In the genomic region with DNA sequence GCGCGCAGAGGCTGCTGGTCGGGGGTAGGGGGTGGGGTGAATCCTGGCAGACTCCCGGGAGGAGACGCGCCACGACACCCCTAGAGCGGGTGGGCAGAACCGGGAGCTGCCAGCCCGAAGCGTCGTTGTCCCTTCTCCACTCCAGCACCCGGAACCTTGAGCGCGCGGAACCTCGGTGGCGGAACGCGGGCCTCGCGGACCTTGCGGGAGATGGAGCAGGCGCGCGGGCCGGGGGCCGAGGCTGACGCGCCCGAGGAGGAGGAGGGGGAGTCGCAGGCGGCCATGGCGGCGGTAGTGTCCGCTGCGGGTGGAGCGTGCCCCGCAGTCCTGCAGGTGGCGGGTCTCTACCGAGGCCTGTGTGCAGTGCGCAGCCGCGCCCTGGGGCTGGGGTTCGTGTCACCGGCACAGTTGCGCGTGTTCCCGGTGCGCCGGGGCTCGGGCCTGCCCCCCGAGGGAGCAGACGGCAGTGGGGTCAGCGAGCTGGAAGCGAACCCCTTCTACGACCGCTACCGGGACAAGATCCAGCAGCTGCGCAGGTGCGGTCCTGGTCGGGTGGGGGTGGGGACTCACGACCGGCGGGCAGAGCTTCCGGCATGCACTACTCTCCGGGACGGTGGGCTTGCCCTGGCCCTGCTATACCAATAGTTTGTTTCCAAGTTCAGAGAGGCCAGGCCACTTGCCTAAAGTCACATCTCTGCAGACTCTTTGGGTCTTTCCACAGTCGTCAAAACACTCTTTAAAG, we compare ENCODE assay signal across 8 mouse cellular contexts. TPM values are rescaled to one million over a fixed set of nuclear protein-coding genes. Genes with fewer than 3 reads are reported as not detected.
DNase-seq lines count a peak whose midpoint lies in the region; ATAC-seq and TF ChIP-seq lines count a peak whose summit lies in the region.

A gene (plus strand): TSS at position 44 of the 742 bp plus-strand sequence.

- no peaks in the 10 kb centered on the region for H3K9me3 ChIP-seq in heart, embryonic 11.5 days (replicated peaks; ENCODE audit: control insufficient read depth, low read length)
- H3K9me3 ChIP-seq in kidney, embryonic 16.5 days (ENCODE audit: low read length), result no peaks in the 10 kb centered on the region

- H3K9ac ChIP-seq in heart, embryonic 11.5 days (ENCODE audit: low read depth, low read length), result peak within 1 kb of the TSS; percentile 87
- H3K9ac ChIP-seq in kidney, embryonic 16.5 days (replicated peaks; ENCODE audit: low read length), result peak within 1 kb of the TSS; percentile 86
- peak within 1 kb of the TSS; percentile 93 for H3K9ac ChIP-seq in liver, adult 2 months (ENCODE audit: low read depth, low read length)

- WGBS in heart, embryonic 11.5 days (ENCODE audit: insufficient replicate concordance), result under 1% methylated on average over 69 of the region's 69 CpGs
- WGBS in kidney, embryonic 16.5 days, result under 1% methylated on average over 51 of the region's 69 CpGs
- under 1% methylated on average over 69 of the region's 69 CpGs for WGBS in liver, adult 2 months

- no peaks in the 10 kb centered on the region for H3K79me2 ChIP-seq in liver, adult 2 months (ENCODE audit: control insufficient read depth, insufficient read depth, low read length)
- H3K79me2 ChIP-seq in myocyte (ENCODE audit: control insufficient read depth, insufficient read depth), result no peaks in the 10 kb centered on the region

- peak; percentile 59 for ATAC-seq in erythroblast, adult 5-6 weeks (replicated peaks; ENCODE audit: low FRiP score, poor library complexity, severe bottlenecking)
- peak; percentile 80 for ATAC-seq in heart, embryonic 11.5 days (replicated peaks; ENCODE audit: insufficient number of reproducible peaks, low FRiP score, low TSS enrichment)
- ATAC-seq in kidney, embryonic 16.5 days (ENCODE audit: low FRiP score, low TSS enrichment), result peak; percentile 87

- peak within 1 kb of the TSS; percentile 79 for H3ac ChIP-seq in myocyte (ENCODE audit: control insufficient read depth, insufficient read length)

- peak within 1 kb of the TSS; percentile 64 for H3K27ac ChIP-seq in heart, embryonic 11.5 days (ENCODE audit: low read depth, low read length)
- H3K27ac ChIP-seq in kidney, embryonic 16.5 days (ENCODE audit: low read length), result peak within 1 kb of the TSS; percentile 67; the same call in 1 of the 2 replicates
- peak within 1 kb of the TSS; percentile 45 for H3K27ac ChIP-seq in liver, adult 2 months (replicated peaks; ENCODE audit: insufficient read depth, low read depth, low read length)

- peak; percentile 12; the same call in 1 of the 2 replicates for TF ChIP-seq CTCF in brain, embryonic 14.5 days (IDR thresholded peaks at IDR 0.05; ENCODE audit: borderline replicate concordance, extremely low read depth, insufficient read depth, insufficient read length)
- TF ChIP-seq CTCF in liver, adult 2 months (IDR thresholded peaks at IDR 0.05; ENCODE audit: low read depth, low read length), result 0 out of 2 replicates have a peak, but pooled peaks have one; percentile 4

- H3K27me3 ChIP-seq in heart, embryonic 11.5 days (ENCODE audit: control insufficient read depth, insufficient read depth, low read length), result no peaks in the 10 kb centered on the region
- no peaks in the 10 kb centered on the region for H3K27me3 ChIP-seq in kidney, embryonic 16.5 days (ENCODE audit: insufficient read depth, low read length)
- no peaks in the 10 kb centered on the region for H3K27me3 ChIP-seq in liver, adult 2 months (ENCODE audit: control insufficient read depth, insufficient read depth, low read length)
- H3K27me3 ChIP-seq in myocyte (ENCODE audit: control insufficient read depth, insufficient read depth, insufficient read length), result no peaks in the 10 kb centered on the region

- DNase-seq in CD4-positive helper T cell, adult 2 months (ENCODE audit: low read depth, low spot score), result peak; percentile 78
- DNase-seq in brain, embryonic 14.5 days (ENCODE audit: low read depth), result peak; percentile 87
- peak; percentile 32 for DNase-seq in liver, adult 2 months (ENCODE audit: extremely low read depth, low read depth, low spot score)
- DNase-seq in spleen, postnatal 4 days (ENCODE audit: low spot score in 2 of 2), result peak; percentile 63 to 90

- peak within 1 kb of the TSS; percentile 81 for H3K4me3 ChIP-seq in heart, embryonic 11.5 days (ENCODE audit: low read depth, low read length)
- H3K4me3 ChIP-seq in kidney, embryonic 16.5 days (ENCODE audit: low read length), result peak within 1 kb of the TSS; percentile 78
- H3K4me3 ChIP-seq in liver, adult 2 months (ENCODE audit: insufficient read depth, low read depth, low read length), result peak within 1 kb of the TSS; percentile 87
- H3K4me3 ChIP-seq in myocyte, result peak within 1 kb of the TSS; percentile 43

- peaks cover 10% of the 10 kb centered on the region for H3K36me3 ChIP-seq in heart, embryonic 11.5 days (ENCODE audit: control insufficient read depth, insufficient read depth, low read length)
- H3K36me3 ChIP-seq in kidney, embryonic 16.5 days (ENCODE audit: insufficient read depth, low read length), result peaks cover 13% of the 10 kb centered on the region; the same call in 1 of the 2 replicates
- peaks cover 13% of the 10 kb centered on the region for H3K36me3 ChIP-seq in liver, adult 2 months (ENCODE audit: control insufficient read depth, insufficient read depth, low read length)
- peaks cover 12% of the 10 kb centered on the region for H3K36me3 ChIP-seq in myocyte (ENCODE audit: control insufficient read depth, insufficient read depth)

- peak within 1 kb of the TSS; percentile 89 for H3K4me2 ChIP-seq in heart, embryonic 11.5 days
- peak within 1 kb of the TSS; percentile 52 for H3K4me2 ChIP-seq in kidney, embryonic 16.5 days (replicated peaks; ENCODE audit: low read depth, low read length)
- peak within 1 kb of the TSS; percentile 90 for H3K4me2 ChIP-seq in myocyte (ENCODE audit: low read depth)

- peak; percentile 76 for TF ChIP-seq POLR2A in brain, embryonic 14.5 days (IDR thresholded peaks at IDR 0.05; ENCODE audit: borderline replicate concordance, extremely low read depth, insufficient read depth, insufficient read length, poor library complexity, severe bottlenecking)
- TF ChIP-seq POLR2A in liver, adult 2 months (IDR thresholded peaks at IDR 0.05; ENCODE audit: extremely low read depth, insufficient read depth, low read length), result peak; percentile 44; the same call in 1 of the 2 replicates
- peak; percentile 87 for TF ChIP-seq POLR2A in myocyte (IDR thresholded peaks at IDR 0.05; ENCODE audit: insufficient read length, low read depth)

- peaks cover 12% of the 10 kb centered on the region for H3K4me1 ChIP-seq in heart, embryonic 11.5 days (ENCODE audit: control insufficient read depth, insufficient read depth, low read length)
- H3K4me1 ChIP-seq in kidney, embryonic 16.5 days (ENCODE audit: insufficient read depth, low read length), result peaks cover 10% of the 10 kb centered on the region
- H3K4me1 ChIP-seq in liver, adult 2 months (ENCODE audit: control insufficient read depth, insufficient read depth, low read length), result peaks cover 11% of the 10 kb centered on the region

TF ChIP-seq in myocyte, 11 proteins besides CTCF, POLR2A, EP300 and RAD21:
- TF ChIP-seq USF1 (IDR thresholded peaks at IDR 0.05; ENCODE audit: low read depth) (no peak), MYOG (IDR thresholded peaks at IDR 0.05; ENCODE audit: control insufficient read depth in 1 of 3, insufficient read depth in 1 of 3, insufficient read length in 2 of 3, low read depth in 2 of 3) (peak in 1 of 3 experiments; percentile 50), MYOD1 (IDR thresholded peaks at IDR 0.05; ENCODE audit: control insufficient read depth in 1 of 3, insufficient read length in 2 of 3, low read depth in 2 of 3) (peak in 2 of 3 experiments; percentile 2 to 43), CEBPB (IDR thresholded peaks at IDR 0.05; ENCODE audit: insufficient read depth, poor library complexity, severe bottlenecking) (no peak), E2F4 (IDR thresholded peaks at IDR 0.05; ENCODE audit: insufficient read depth) (no peak), TCF3 (IDR thresholded peaks at IDR 0.05; ENCODE audit: insufficient read length, low read depth) (no peak), POLR2AphosphoS2 (IDR thresholded peaks at IDR 0.05; ENCODE audit: insufficient read length, low read depth) (peak; percentile 49), SRF (IDR thresholded peaks at IDR 0.05; ENCODE audit: control insufficient read depth, insufficient read length, low read depth) (no peak), MAX (IDR thresholded peaks at IDR 0.05; ENCODE audit: low read depth) (no peak), TCF12 (IDR thresholded peaks at IDR 0.05; ENCODE audit: insufficient read depth, poor library complexity, severe bottlenecking) (no peak), REST (IDR thresholded peaks at IDR 0.05; ENCODE audit: insufficient read depth, insufficient read length) (no peak)

RNA-seq across cellular contexts. Expression of the gene that starts here (rescaled TPM):
- 27.3 and 27.6 TPM in 2 replicates for polyA plus RNA-seq in brain, embryonic 14.5 days (2012; rRNA removed)
- 2.7 and 10.9 TPM in 2 replicates for total RNA-seq in erythroblast, adult 5-6 weeks (2015; ENCODE audit: low replicate concordance)
- total RNA-seq in erythroblast, adult 5-6 weeks (2017; ENCODE audit: low replicate concordance), result 1.4 and 2.3 TPM in 2 replicates
- polyA plus RNA-seq in heart, embryonic 11.5 days (2014; fragmentation: Nextera tagmentation; extraction: Ambion mirVana), result 77.7 and 77.9 TPM in 2 replicates
- polyA plus RNA-seq in kidney, embryonic 16.5 days (2015; fragmentation: Nextera tagmentation; extraction: Ambion mirVana), result 58.0 and 59.7 TPM in 2 replicates
- total RNA-seq in liver, adult 2 months (2014; rRNA removed), result 13.4 and 16.5 TPM in 2 replicates
- polyA plus RNA-seq in liver, adult 2 months (2012; rRNA removed), result 23.4 and 25.4 TPM in 2 replicates
- 12.5 TPM for polyA plus RNA-seq in myocyte (2012; fragmentation: generic; extraction: Trizol)

Comparison
In these comparisons a context has a peak if more than half of its experiments do, and no peak if none do; other contexts are left out.
1. Peak in every context shown above with its lines: DNase-seq, ATAC-seq, H3K4me3 ChIP-seq and H3K27ac ChIP-seq.
2. DNase-seq: peak in every context shown above with its lines; median percentile 87 in brain, embryonic 14.5 days; 78 in CD4-positive helper T cell, adult 2 months; 76 in spleen, postnatal 4 days; 32 in liver, adult 2 months.